Mouse (Mus musculus) bone marrow, adult 2 months (tissue): ENCODE data around the gene Nek9.

Experiments used
- CTCF ChIP-seq: fragments of 200-500 bp; IDR thresholded peaks from 2 replicates; pipeline ENCODE4 v1.5.1; 2011; ENCODE audit warnings: low read length, control low read depth; ENCODE audit not compliant: control insufficient read depth, insufficient read depth
- POLR2A ChIP-seq: fragments of 200-500 bp; IDR thresholded peaks from 2 replicates; pipeline ENCODE4 v1.6.1; 2011; ENCODE audit warnings: low read depth, mild to moderate bottlenecking, control low read depth, low read length, borderline replicate concordance; ENCODE audit not compliant: control insufficient read depth

DNA sequence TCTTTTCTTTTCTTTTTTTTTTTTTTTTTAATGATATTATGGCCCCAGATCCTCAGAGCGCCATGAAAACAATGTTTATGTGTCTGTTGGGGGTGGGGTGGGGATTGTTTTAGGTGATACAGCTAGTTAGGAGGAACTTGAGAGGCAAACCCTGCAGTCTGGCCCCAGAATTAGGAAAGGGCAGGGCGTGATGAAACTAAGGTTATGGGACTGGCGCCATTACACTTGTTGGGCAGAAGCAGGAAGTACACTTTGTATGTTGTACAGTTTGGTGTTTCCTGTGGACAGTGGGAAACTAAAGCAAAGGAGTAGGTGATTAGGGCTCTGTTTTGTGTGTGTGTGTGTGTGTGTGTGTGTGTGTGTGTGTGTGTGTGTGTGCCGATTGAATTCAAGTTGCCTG lies 785 bp upstream of the Nek9 start:
- no peak for TF ChIP-seq CTCF
- no peak for TF ChIP-seq POLR2A
